Comparison of ENCODE assay signal across 19 mouse cellular contexts in the genomic region with DNA sequence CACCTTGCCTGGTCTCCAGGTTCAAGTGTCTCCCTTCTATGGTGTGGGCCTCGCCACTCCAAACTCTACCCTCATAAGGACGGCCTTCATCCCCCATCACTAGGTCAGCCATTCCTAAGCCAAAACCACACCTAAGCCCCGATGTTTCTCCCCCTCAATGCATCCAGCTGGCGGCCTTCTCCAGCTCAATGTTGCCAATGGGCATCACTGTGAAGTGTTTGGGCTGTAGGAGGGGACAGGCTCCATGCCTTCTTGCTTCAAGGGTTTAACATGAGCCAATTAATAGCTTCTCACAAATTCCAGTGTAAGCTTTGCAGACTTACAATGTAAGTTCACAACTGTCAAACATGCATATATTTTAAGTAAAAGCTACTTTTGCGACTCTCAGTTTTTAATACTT.
DNase-seq lines count a peak whose midpoint lies in the region; ATAC-seq and TF ChIP-seq lines count a peak whose summit lies in the region.
"Had no signal": no experiment of that assay in that cellular context is flagged by ENCODE, and none has a peak within 500 bp of the region (broad histone marks: within the 10 kb centered on the region; RNA-seq: fewer than 3 reads in every experiment).

No protein-coding gene starts in this region.

- no peak overlapping the region for H3ac ChIP-seq in myocyte (ENCODE audit: control insufficient read depth, insufficient read length)

- H3K27me3 ChIP-seq in forebrain, embryonic 12.5 days, result peaks cover 34% of the 10 kb centered on the region; the same call in 1 of the 2 replicates
- H3K27me3 ChIP-seq in myocyte (ENCODE audit: control insufficient read depth, insufficient read depth, insufficient read length), result no peaks in the 10 kb centered on the region
- H3K27me3 ChIP-seq: CH12.LX; embryonic facial prominence, embryonic 15.5 days; heart, embryonic 13.5 days; hindbrain, embryonic 15.5 days; Patski had no signal

- no peaks in the 10 kb centered on the region for H3K36me3 ChIP-seq in forebrain, embryonic 12.5 days (replicated peaks)
- H3K36me3 ChIP-seq in myocyte (ENCODE audit: control insufficient read depth, insufficient read depth), result no peaks in the 10 kb centered on the region
- H3K36me3 ChIP-seq: embryonic facial prominence, embryonic 15.5 days; heart, embryonic 13.5 days; hindbrain, embryonic 15.5 days had no signal

- WGBS in forebrain, embryonic 12.5 days, result 80% methylated on average over 5 of the region's 5 CpGs

- H3K79me2 ChIP-seq in myocyte (ENCODE audit: control insufficient read depth, insufficient read depth), result no peaks in the 10 kb centered on the region

- H3K9me3 ChIP-seq in forebrain, embryonic 12.5 days, result no peaks in the 10 kb centered on the region
- H3K9me3 ChIP-seq: embryonic facial prominence, embryonic 15.5 days; heart, embryonic 13.5 days; hindbrain, embryonic 15.5 days had no signal

- peak; percentile 53 for DNase-seq in heart, adult 11 months
- DNase-seq in heart, adult 9 months (ENCODE audit: low spot score in 2 of 2), result no peak
- DNase-seq in urinary bladder, postnatal 14 days (ENCODE audit: low spot score), result no peak
- no peak for DNase-seq in frontal cortex, postnatal 14 days (ENCODE audit: low spot score in 2 of 2)
- no peak for DNase-seq in cerebellum, postnatal 14 days
- DNase-seq: adrenal gland, postnatal 14 days; cerebellum, adult 2 months; embryo, embryonic 11 days; gastrocnemius, postnatal 10 days; heart, postnatal 36 days had no signal

- H3K27ac ChIP-seq in forebrain, embryonic 12.5 days, result peak overlapping the region; percentile 59; the same call in 1 of the 2 replicates
- H3K27ac ChIP-seq: heart, embryonic 13.5 days had no signal

- no peak overlapping the region for H3K4me3 ChIP-seq in forebrain, embryonic 12.5 days (replicated peaks)
- no peak overlapping the region for H3K4me3 ChIP-seq in myocyte
- H3K4me3 ChIP-seq: embryonic facial prominence, embryonic 15.5 days; heart, embryonic 13.5 days; hindbrain, embryonic 15.5 days had no signal

- H3K9ac ChIP-seq in forebrain, embryonic 12.5 days, result no peak overlapping the region
- H3K9ac ChIP-seq: embryonic facial prominence, embryonic 15.5 days; heart, embryonic 13.5 days; hindbrain, embryonic 15.5 days had no signal

- peak; percentile 15; the same call in 1 of the 2 replicates for ATAC-seq in forebrain, embryonic 12.5 days (ENCODE audit: low FRiP score)
- ATAC-seq: activated CD4-positive, CD25-positive, alpha-beta regulatory T cell, adult 4 months; intestine, postnatal 0 days had no signal

- no peak overlapping the region for H3K4me2 ChIP-seq in forebrain, embryonic 12.5 days
- H3K4me2 ChIP-seq in myocyte (ENCODE audit: low read depth), result peak overlapping the region; percentile 83
- H3K4me2 ChIP-seq: embryonic facial prominence, embryonic 15.5 days; heart, embryonic 13.5 days had no signal

- TF ChIP-seq POLR2A in myocyte (IDR thresholded peaks at IDR 0.05; ENCODE audit: insufficient read length, low read depth), result no peak

- peaks cover 19% of the 10 kb centered on the region for H3K4me1 ChIP-seq in forebrain, embryonic 12.5 days
- H3K4me1 ChIP-seq: heart, embryonic 13.5 days had no signal

TF ChIP-seq in myocyte, 11 proteins besides CTCF, POLR2A, EP300 and RAD21:
- TF ChIP-seq TCF12 (IDR thresholded peaks at IDR 0.05; ENCODE audit: insufficient read depth, poor library complexity, severe bottlenecking) (no peak), USF1 (IDR thresholded peaks at IDR 0.05; ENCODE audit: low read depth) (no peak), CEBPB (IDR thresholded peaks at IDR 0.05; ENCODE audit: insufficient read depth, poor library complexity, severe bottlenecking) (no peak), POLR2AphosphoS2 (IDR thresholded peaks at IDR 0.05; ENCODE audit: insufficient read length, low read depth) (no peak), E2F4 (IDR thresholded peaks at IDR 0.05; ENCODE audit: insufficient read depth) (no peak), MYOG (IDR thresholded peaks at IDR 0.05; ENCODE audit: control insufficient read depth in 1 of 3, insufficient read depth in 1 of 3, insufficient read length in 2 of 3, low read depth in 2 of 3) (no peak), MYOD1 (IDR thresholded peaks at IDR 0.05; ENCODE audit: control insufficient read depth in 1 of 3, insufficient read length in 2 of 3, low read depth in 2 of 3) (no peak), SRF (IDR thresholded peaks at IDR 0.05; ENCODE audit: control insufficient read depth, insufficient read length, low read depth) (no peak), TCF3 (IDR thresholded peaks at IDR 0.05; ENCODE audit: insufficient read length, low read depth) (no peak), REST (IDR thresholded peaks at IDR 0.05; ENCODE audit: insufficient read depth, insufficient read length) (no peak), MAX (IDR thresholded peaks at IDR 0.05; ENCODE audit: low read depth) (no peak)
